Mouse (Mus musculus) adrenal gland, adult 2 months (tissue): ENCODE data around the gene Gm6309. TPM values are rescaled to one million over a fixed set of nuclear protein-coding genes. Genes with fewer than 3 reads are reported as not detected.
"Not testable (repeated sequence)": the region's sequence is repeated elsewhere in the genome, so short reads cannot be mapped to it uniquely, and the experiment has no call there.

Experiments used
- DNase-seq: peaks from one replicate; pipeline ENCODE4 v3.0.0; 2021
- long read RNA-seq: library from polyadenylated mRNA; stranded (forward); transcript quantifications from one replicate; pipeline ENCODE4 v2.0.0, GENCODE M21; 2021
- polyA plus RNA-seq: library from polyadenylated mRNA; depleted of rRNA; stranded (reverse); fragments of >200 nt; gene quantifications from 2 replicates; pipeline ENCODE4 v1.2.3, GENCODE M21; 2012; rRNA removed
- total RNA-seq, 2 experiments: library from RNA; stranded (reverse); gene quantifications; 2 replicates each; pipeline ENCODE4 v1.2.3; 2021

The Gm6309 gene
- total RNA-seq = not detected
- not detected in 2 replicates for polyA plus RNA-seq
- long read RNA-seq = 0 reads

DNA sequence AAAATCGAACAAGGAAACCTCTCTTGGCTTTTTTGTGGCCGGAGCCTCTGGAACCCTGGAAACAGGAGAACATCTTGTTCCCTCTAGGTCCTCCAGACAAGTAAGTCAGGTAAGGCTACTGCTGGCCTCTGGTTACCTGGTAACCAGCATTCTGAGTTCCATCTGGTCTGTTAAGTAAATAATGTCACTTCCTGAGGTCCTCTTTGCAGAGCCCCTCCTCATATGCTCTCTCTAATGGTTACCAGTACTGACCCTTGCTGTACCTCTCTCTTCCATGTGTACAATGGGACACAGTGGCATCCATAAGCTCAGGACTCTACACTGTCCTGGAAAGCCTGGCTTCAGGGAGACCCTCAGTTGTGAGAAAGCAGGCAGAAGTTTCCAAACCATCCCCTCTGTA lies at the start of gene Gm6309:
TSS of gene Gm6309 (minus strand) at position 101 of the 400 bp plus-strand sequence.
- not testable (repeated sequence) for DNase-seq

- DNase-seq = no peak
Measured at GRCm38 (mm10) chr5:146205537-146205936, 35.0 kb upstream of the Gm6309 start.

DNA sequence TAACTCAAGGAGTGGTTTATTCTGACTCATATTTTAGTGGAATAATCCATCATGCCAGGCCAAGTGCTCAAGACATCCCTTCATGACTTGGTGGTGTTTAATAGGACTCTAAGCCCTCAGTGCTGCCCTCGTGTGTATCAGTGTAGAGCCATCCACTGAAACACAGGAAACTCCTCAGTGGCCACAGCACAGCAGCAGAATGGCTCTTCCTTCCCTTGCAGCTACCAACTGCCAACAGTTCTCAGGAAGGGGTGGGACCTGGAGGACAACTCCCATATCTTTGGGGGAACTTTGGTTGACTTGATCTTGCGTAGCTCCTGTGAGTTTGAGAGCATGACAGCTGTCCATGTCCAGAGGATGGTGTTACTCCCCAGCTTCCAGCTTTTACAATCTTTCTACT lies 33.4 kb upstream of the Gm6309 start:
- DNase-seq = no peak

GRCm38 (mm10) chr5:146200580-146200979 lies 30.1 kb upstream of the Gm6309 start:
- DNase-seq = no peak

GRCm38 (mm10) chr5:146199540-146199939 lies 29.0 kb upstream of the Gm6309 start:
- no peak for DNase-seq

- DNase-seq = no peak
Measured at GRCm38 (mm10) chr5:146199073-146199472, 28.6 kb upstream of the Gm6309 start.

- no peak for DNase-seq
Measured at GRCm38 (mm10) chr5:146193360-146193759, 22.8 kb upstream of the Gm6309 start.

DNA sequence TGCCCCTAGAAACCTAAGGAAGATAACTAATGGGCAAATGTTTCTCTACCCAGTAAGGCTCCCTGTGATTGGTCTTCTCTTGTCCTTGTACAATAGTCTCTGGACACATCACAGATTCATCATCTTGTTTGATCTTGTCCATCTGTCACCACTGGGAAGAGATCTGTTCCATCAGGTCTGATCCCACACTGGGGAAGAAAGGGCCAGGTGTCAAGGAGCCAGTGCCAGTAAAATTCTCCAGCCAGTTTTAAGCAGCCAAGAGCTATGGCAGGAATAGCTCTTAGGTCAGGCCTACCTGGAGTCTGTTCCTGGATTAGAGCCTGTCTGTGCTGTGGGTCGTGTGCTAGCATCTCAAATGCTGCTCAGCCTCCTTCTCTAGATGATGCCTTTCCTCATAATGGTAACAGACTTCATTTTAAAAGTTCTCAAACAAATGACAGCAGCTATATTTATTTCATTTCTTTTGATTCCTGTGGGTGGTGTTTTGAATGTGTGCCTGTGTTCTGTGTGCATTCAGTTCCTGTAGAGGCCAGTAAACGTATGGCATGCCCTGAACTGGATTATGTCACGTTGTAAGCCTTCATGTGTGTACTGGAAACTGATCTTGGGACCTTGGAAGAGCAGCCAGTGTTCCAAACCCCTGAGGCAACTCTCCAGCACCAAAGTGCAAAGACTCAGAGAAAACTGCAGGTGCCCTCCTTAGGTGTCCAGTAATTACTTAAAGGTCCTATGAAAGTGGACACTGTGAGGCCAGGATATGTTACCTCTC lies 20.2 kb upstream of the Gm6309 start:
- DNase-seq = no peak

- no peak for DNase-seq
Measured at GRCm38 (mm10) chr5:146190093-146190492, 19.6 kb upstream of the Gm6309 start.

DNA sequence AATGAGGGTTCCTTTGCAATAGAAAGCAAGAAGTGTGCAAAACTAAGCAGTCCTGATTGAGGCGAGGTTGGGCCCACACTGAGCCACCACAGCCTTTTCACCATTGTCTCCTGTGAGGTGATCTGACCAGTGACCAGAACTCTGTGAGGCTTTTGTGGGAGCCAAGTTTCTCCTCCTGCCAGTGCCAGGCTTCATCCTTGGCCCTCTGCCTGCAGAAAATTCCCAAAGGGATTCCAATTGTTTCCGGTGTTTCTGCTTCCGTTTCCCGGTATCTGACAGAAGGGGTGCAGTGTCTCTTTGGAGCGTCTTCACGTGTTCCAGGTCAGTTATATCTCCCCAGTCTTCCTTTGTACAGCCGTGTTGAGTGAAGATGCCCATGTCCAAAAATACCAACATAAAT lies 18.2 kb upstream of the Gm6309 start:
- no peak for DNase-seq

DNA sequence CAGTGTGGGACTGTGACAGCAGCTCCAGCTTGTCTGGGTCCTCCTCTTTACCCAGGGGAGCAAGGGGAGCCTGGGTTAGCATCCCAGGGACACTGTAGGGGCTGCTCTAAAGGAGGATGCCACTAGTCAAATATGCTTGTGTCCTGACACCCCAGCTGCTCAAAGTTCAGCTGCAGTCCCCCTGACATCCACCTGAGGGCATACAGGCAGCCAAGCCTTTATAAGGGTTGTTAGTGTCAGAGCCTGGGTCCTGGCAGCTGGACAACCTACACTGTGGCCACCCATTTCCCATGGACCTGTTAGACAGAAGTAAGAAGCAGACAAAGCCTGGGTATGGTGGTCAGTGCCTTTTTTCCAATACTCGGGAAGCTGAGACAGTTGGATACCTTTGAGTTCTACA lies 17.6 kb upstream of the Gm6309 start:
- DNase-seq = no peak

GRCm38 (mm10) chr5:146187441-146187840 lies 16.9 kb upstream of the Gm6309 start:
- peak; percentile 60 for DNase-seq

- not testable (repeated sequence) for DNase-seq
Measured at GRCm38 (mm10) chr5:146185204-146185603, 14.7 kb upstream of the Gm6309 start, which contains the start of gene 1700001J03Rik. Gene 1700001J03Rik (minus strand): TSS chr5:146185304.

DNA sequence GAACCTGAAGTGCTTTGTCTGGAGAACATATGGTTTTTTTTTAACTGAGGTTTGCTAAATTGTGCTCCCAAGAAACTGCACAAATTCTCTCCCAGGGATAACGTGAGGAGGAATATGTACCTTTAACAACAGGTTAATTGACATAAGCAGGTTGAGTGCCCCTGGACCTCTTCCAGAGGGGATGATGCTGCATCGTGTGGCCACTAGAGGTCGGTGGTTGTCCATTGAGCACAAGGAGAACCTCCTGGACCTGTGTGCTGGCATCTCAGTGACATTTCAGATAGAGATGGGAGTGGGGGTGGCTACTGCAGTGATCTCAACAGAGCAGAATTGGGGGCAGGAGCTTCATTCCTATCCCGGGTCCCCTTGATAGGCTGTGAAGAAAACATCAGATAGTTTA lies 2.2 kb upstream of the Gm6309 start:
- DNase-seq = peak; percentile 42

- DNase-seq = not testable (repeated sequence)
Measured at GRCm38 (mm10) chr5:146160439-146160838, 10.1 kb downstream of the Gm6309 start, which contains the start of gene Gm5565. Gene Gm5565 (minus strand): TSS chr5:146160539.

- not testable (repeated sequence) for DNase-seq
Measured at GRCm38 (mm10) chr5:146158326-146158725, 12.2 kb downstream of the Gm6309 start.

DNA sequence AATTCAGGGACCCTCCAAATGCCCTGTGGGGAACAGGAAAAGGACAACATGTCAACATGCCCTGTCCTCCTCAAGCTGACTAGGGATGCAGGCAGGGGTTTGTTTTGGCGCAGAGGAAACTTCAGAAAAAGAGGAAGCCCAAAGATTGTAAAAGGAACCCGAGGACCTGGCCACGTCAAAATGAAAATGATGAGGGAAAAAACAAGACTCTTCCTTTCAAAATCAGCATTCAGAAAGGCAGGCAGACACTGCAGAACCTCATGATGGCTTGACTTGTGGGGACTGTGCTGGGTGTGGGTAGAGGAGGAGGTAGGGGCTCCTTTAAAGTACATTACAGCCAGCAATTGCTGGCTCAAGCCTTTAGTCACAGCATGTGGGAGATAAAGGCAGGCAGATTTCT lies 20.1 kb downstream of the Gm6309 start:
- no peak for DNase-seq

DNA sequence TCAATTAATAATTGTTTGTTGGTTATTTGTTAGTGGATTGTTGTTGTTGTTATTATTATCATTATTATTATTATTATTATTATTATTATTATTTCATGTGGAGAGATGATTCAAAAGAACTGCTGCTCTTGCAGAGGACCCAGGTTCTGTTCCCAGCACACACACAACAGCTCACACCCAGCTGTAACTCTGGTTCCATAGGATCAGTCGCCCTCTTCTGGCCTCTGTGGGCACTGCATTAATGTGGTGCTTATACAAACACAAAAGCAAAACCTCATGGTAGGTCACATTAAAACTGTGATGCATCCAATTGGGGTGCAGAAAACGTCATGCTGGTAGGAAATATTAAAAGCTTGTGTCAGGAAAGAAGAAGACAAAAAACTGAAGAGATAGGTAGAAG lies 22.6 kb downstream of the Gm6309 start:
- DNase-seq = no peak

Other genes with a start within 250 kb of the Gm6309 start
- gene Cyp3a25, start 161.1 kb downstream of the Gm6309 start, total RNA-seq = 1 to 10 TPM in 1 of 2 experiments, not detected in 1; 2.9 TPM
- not detected in 2 replicates for gene Cyp3a25, start 161.1 kb downstream of the Gm6309 start, polyA plus RNA-seq
- gene Cyp3a59, start 91.5 kb downstream of the Gm6309 start, total RNA-seq = not detected
- gene Cyp3a59, start 91.5 kb downstream of the Gm6309 start, polyA plus RNA-seq = not detected in 2 replicates
- not detected for gene Gm5565, start 10.2 kb downstream of the Gm6309 start, total RNA-seq
- not detected in 2 replicates for gene Gm5565, start 10.2 kb downstream of the Gm6309 start, polyA plus RNA-seq
- gene 1700001J03Rik, start 14.6 kb upstream of the Gm6309 start, total RNA-seq = 1 to 10 TPM; 1.4 to 1.9 TPM
- gene 1700001J03Rik, start 14.6 kb upstream of the Gm6309 start, polyA plus RNA-seq = 0.63 and 0.73 TPM in 2 replicates
- 10 to 100 TPM; 45.4 to 75.7 TPM for gene Rnf6, start 50.8 kb upstream of the Gm6309 start, total RNA-seq
- gene Rnf6, start 50.8 kb upstream of the Gm6309 start, polyA plus RNA-seq = 7.1 and 9.2 TPM in 2 replicates
- gene Cdk8, start 60.5 kb upstream of the Gm6309 start, total RNA-seq = 10 to 100 TPM; 41.1 to 79.6 TPM
- 42.2 and 70.3 TPM in 2 replicates for gene Cdk8, start 60.5 kb upstream of the Gm6309 start, polyA plus RNA-seq
- 10 to 100 TPM; 21.0 to 22.9 TPM for gene Wasf3, start 214.3 kb upstream of the Gm6309 start, total RNA-seq
- gene Wasf3, start 214.3 kb upstream of the Gm6309 start, polyA plus RNA-seq = 24.9 and 34.2 TPM in 2 replicates